15 mouse cellular contexts compared by ENCODE assay signal in the genomic region with DNA sequence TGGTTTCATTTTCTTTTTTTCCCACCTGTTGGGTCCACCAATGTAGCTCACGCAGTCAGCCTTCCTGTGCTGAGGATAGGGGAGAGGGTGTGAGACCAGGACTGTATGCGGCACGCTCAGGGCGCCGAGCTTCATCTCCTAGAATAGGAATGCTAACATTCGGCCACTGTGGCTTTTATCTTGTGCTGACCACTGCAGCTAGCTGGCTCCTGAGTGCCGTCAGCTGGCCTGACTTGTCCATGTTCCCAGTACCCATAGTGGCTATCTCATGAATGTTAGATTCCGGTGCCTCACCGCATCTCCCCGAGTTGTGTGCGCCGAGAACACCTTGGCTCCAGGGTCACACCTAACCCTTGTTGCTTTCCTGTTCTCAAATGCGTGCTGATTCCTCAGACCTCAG.
DNase-seq lines count a peak whose midpoint lies in the region; ATAC-seq lines count a peak whose summit lies in the region.
"Had no signal": no experiment of that assay in that cellular context is flagged by ENCODE, and none has a peak within 500 bp of the region (broad histone marks: within the 10 kb centered on the region; RNA-seq: fewer than 3 reads in every experiment).

No protein-coding gene starts in this region.

- H3K4me1 ChIP-seq in lung, embryonic 15.5 days, result peaks cover 66% of the 10 kb centered on the region
- peaks cover 39% of the 10 kb centered on the region for H3K4me1 ChIP-seq in heart, embryonic 15.5 days (replicated peaks)
- H3K4me1 ChIP-seq in stomach, embryonic 15.5 days, result peaks cover 34% of the 10 kb centered on the region

- no peak overlapping the region for H3K4me2 ChIP-seq in lung, embryonic 15.5 days
- peak overlapping the region; percentile 3; the same call in 1 of the 2 replicates for H3K4me2 ChIP-seq in heart, embryonic 15.5 days
- no peak overlapping the region for H3K4me2 ChIP-seq in stomach, embryonic 15.5 days
- H3K4me2 ChIP-seq: midbrain, embryonic 11.5 days; neural tube, embryonic 12.5 days had no signal

- no peaks in the 10 kb centered on the region for H3K9me3 ChIP-seq in lung, embryonic 15.5 days
- H3K9me3 ChIP-seq in heart, embryonic 15.5 days (replicated peaks), result no peaks in the 10 kb centered on the region
- no peaks in the 10 kb centered on the region for H3K9me3 ChIP-seq in stomach, embryonic 15.5 days
- H3K9me3 ChIP-seq: neural tube, embryonic 12.5 days had no signal

- H3K9ac ChIP-seq in lung, embryonic 15.5 days, result no peak overlapping the region
- no peak overlapping the region for H3K9ac ChIP-seq in heart, embryonic 15.5 days
- H3K9ac ChIP-seq in stomach, embryonic 15.5 days, result no peak overlapping the region
- H3K9ac ChIP-seq: neural tube, embryonic 12.5 days had no signal

- DNase-seq in heart, adult 11 months, result peak; percentile 93
- DNase-seq in heart, postnatal 25 days (ENCODE audit: low spot score), result no peak
- DNase-seq in lung, postnatal 4 days, result no peak
- DNase-seq in thymus, adult 18-20 months, result no peak
- no peak for DNase-seq in right cerebral cortex, postnatal 36 days (ENCODE audit: low spot score in 2 of 2)
- DNase-seq: adrenal gland, postnatal 25 days; B cell, adult 2 months; kidney, adult 2 months; left cerebral cortex, postnatal 4 days; spleen, adult 18-20 months had no signal

- no peak for ATAC-seq in lung, embryonic 15.5 days (ENCODE audit: borderline replicate concordance, extremely low read depth, low FRiP score, low TSS enrichment)
- ATAC-seq in heart, embryonic 15.5 days (replicated peaks; ENCODE audit: insufficient number of reproducible peaks, insufficient read depth, low FRiP score, low read depth), result no peak
- ATAC-seq in stomach, embryonic 15.5 days (ENCODE audit: insufficient read depth, low FRiP score, low read depth), result no peak

- H3K27me3 ChIP-seq in lung, embryonic 15.5 days, result no peaks in the 10 kb centered on the region
- H3K27me3 ChIP-seq in heart, embryonic 15.5 days, result no peaks in the 10 kb centered on the region
- no peaks in the 10 kb centered on the region for H3K27me3 ChIP-seq in stomach, embryonic 15.5 days (replicated peaks)
- H3K27me3 ChIP-seq: neural tube, embryonic 12.5 days had no signal

- peak overlapping the region; percentile 94 for H3K27ac ChIP-seq in lung, embryonic 15.5 days
- peak overlapping the region; percentile 81 for H3K27ac ChIP-seq in heart, embryonic 15.5 days
- H3K27ac ChIP-seq in stomach, embryonic 15.5 days, result peak overlapping the region; percentile 89
- H3K27ac ChIP-seq: neural tube, embryonic 12.5 days had no signal

- intact Hi-C loops in heart, postnatal 25 days (cut with DNase I), result no loop called here

- H3K36me3 ChIP-seq in lung, embryonic 15.5 days, result no peaks in the 10 kb centered on the region
- no peaks in the 10 kb centered on the region for H3K36me3 ChIP-seq in heart, embryonic 15.5 days
- no peaks in the 10 kb centered on the region for H3K36me3 ChIP-seq in stomach, embryonic 15.5 days
- H3K36me3 ChIP-seq: neural tube, embryonic 12.5 days had no signal

- 79% methylated on average over 13 of the region's 13 CpGs for WGBS in lung, embryonic 15.5 days
- WGBS in heart, embryonic 15.5 days, result 64% methylated on average over 13 of the region's 13 CpGs
- WGBS in stomach, embryonic 15.5 days, result 85% methylated on average over 13 of the region's 13 CpGs

- H3K4me3 ChIP-seq in lung, embryonic 15.5 days, result no peak overlapping the region
- H3K4me3 ChIP-seq in heart, embryonic 15.5 days, result no peak overlapping the region
- no peak overlapping the region for H3K4me3 ChIP-seq in stomach, embryonic 15.5 days (replicated peaks)
- H3K4me3 ChIP-seq: neural tube, embryonic 12.5 days had no signal
